Mouse (Mus musculus) myocyte (in vitro differentiated cells): ENCODE data around the gene Herc6.

ENCODE experiments used
- MYOD1 ChIP-seq, 3 experiments: IDR thresholded peaks; one replicate each; pipeline ENCODE4 v1.6.1; 2011; ENCODE audit warnings: control low read depth in 2 of 3, low read depth in 2 of 3, mild to moderate bottlenecking in 2 of 3, moderate library complexity in 1 of 3; ENCODE audit not compliant: insufficient read length in 2 of 3, control insufficient read depth in 1 of 3
- TCF3 ChIP-seq: IDR thresholded peaks from one replicate; pipeline ENCODE4 v1.6.1; 2011; ENCODE audit warnings: low read depth, control low read depth; ENCODE audit not compliant: insufficient read length
- USF1 ChIP-seq: IDR thresholded peaks from one replicate; pipeline ENCODE4 v1.6.1; 2011; ENCODE audit warnings: low read depth, mild to moderate bottlenecking, control low read depth, moderate library complexity

GRCm38 (mm10) chr6:57535971-57536669 is 44.7 kb upstream of the Herc6 start:
- no peak for TF ChIP-seq TCF3
- no peak for TF ChIP-seq USF1
- no peak for TF ChIP-seq MYOD1 (IDR thresholded peaks at IDR 0.05; ENCODE audit: control insufficient read depth in 1 of 3, insufficient read length in 2 of 3, low read depth in 2 of 3)
